Mouse (Mus musculus) erythroblast, embryonic 14.5 days (primary cell): ENCODE measurements around the gene Stub1.

Experiments
- GATA1 ChIP-seq: IDR thresholded peaks from 2 replicates; pipeline ENCODE4 v1.6.1; 2012; ENCODE audit warnings: low read length, inconsistent platforms, mixed read lengths
- TAL1 ChIP-seq: IDR thresholded peaks from 3 replicates; pipeline ENCODE4 v1.6.1; 2012; ENCODE audit warnings: low read length, inconsistent platforms, mixed read lengths

DNA sequence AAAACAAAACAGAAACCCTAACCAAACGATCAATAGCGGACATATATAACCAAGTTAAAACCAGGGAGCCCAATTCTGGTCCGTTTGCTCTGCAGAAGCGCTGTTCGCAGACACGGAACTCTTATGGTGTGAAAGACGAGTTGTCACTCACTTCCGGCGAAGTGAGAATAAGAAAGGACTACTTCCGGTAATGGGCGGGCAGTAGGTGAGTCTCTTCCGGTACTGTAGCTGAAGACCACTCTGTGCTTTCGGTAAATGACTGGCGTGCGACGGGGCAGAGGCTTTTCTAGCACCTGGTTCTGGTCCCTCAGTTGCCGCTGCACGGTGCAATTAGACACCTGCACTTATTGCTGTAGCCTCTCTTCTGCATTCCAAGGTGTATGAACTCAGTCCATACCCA, 9.8 kb downstream of the Stub1 start, which contains the start of gene Wdr24:
- TF ChIP-seq GATA1 (no peak), TAL1 (no peak)
